Mouse (Mus musculus) MEL (cell line): ENCODE measurements at regions not wholly inside any gene's neighbourhood (a gene's known extent, or its start where the extent isn't known, plus 50 kb on each side); places are given as distances from the start of the nearest gene placed in this dataset.

Source experiments
- CTCF ChIP-seq, 3 experiments: IDR thresholded peaks in 2 of 3; conservative IDR thresholded peaks in 1 of 3; 2 replicates each; pipeline ENCODE4 v1.5.1; 2011 to 2012; ENCODE audit warnings: low read length in 3 of 3, low read depth in 2 of 3, mild to moderate bottlenecking in 2 of 3, improper control_type of control experiment in 1 of 3, inconsistent platforms in 1 of 3, mixed read lengths in 1 of 3, moderate library complexity in 1 of 3; ENCODE audit not compliant: control insufficient read depth in 1 of 3, insufficient read depth in 1 of 3, poor library complexity in 1 of 3, severe bottlenecking in 1 of 3
- EP300 ChIP-seq, 2 experiments: IDR thresholded peaks; 2 replicates each; pipeline ENCODE4 v1.6.1; 2011; ENCODE audit warnings: improper control_type of control experiment in 2 of 2, low read length in 2 of 2, low read depth in 1 of 2, mild to moderate bottlenecking in 1 of 2

DNA sequence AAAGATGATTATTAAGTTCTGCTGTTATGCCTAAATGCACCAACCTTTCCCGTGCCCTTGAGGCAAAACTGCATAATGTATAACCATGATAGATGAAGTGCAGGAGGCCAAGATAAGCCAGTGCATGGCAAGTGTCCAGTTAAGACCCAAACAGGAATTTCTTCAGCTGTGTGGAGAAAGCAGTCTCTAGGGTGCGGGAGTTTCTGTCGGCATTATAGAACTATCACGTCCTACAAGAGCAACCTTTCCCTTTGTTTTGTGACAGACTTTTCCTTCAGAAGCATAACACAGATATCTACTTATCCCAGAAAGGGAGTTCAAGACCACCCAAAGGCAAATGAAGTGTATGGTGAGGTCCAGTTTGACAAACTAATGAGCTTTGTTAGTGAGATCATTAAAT, 560.1 kb upstream of the Cdh18 start:
- TF ChIP-seq EP300 (IDR thresholded peaks at IDR 0.05; ENCODE audit: low read depth in 1 of 2, low read length in 2 of 2) (no peak), CTCF (IDR thresholded peaks at IDR 0.05 in 2 of 3, conservative IDR thresholded peaks at IDR 0.05 in 1 of 3; ENCODE audit: control insufficient read depth in 1 of 3, insufficient read depth in 1 of 3, low read depth in 2 of 3, low read length in 3 of 3, poor library complexity in 1 of 3, severe bottlenecking in 1 of 3) (no peak)
